Mouse (Mus musculus) CH12.LX (cell line): ENCODE measurements around the gene Tas2r108. TPM values are rescaled to one million over a fixed set of nuclear protein-coding genes. Genes with fewer than 3 reads are reported as not detected.

ENCODE experiments used
- DNase-seq: peaks from one replicate; pipeline ENCODE4 v3.0.0-alpha.2; 2013; ENCODE audit errors: extremely low read depth
- H3K27ac ChIP-seq: 2 replicates; pipeline ENCODE4 v1.5.1; 2012; ENCODE audit warnings: low read depth, mild to moderate bottlenecking, control low read depth, moderate library complexity; ENCODE audit not compliant: insufficient read depth
- H3K27me3 ChIP-seq: replicated peaks from 2 replicates; pipeline ENCODE3; 2012; ENCODE audit warnings: inconsistent platforms
- H3K36me3 ChIP-seq, 2 experiments: replicated peaks in 1 of 2; 2 replicates each; pipeline versions ENCODE3 to v1.6.1; 2012; ENCODE audit warnings: inconsistent platforms in 1 of 2, low read length in 1 of 2, mild to moderate bottlenecking in 1 of 2, mixed read lengths in 1 of 2, moderate library complexity in 1 of 2; ENCODE audit not compliant: control insufficient read depth in 1 of 2, insufficient read depth in 1 of 2
- H3K4me1 ChIP-seq, 2 experiments: 2 replicates each; pipeline ENCODE4 v1.6.1; 2012; ENCODE audit warnings: inconsistent platforms in 1 of 2, moderate library complexity in 1 of 2; ENCODE audit not compliant: insufficient read depth in 2 of 2, control insufficient read depth in 1 of 2
- H3K4me2 ChIP-seq: 2 replicates; pipeline ENCODE4 v1.6.1; 2012; ENCODE audit warnings: low read depth, mild to moderate bottlenecking, control low read depth; ENCODE audit not compliant: poor library complexity, insufficient read depth, severe bottlenecking
- H3K4me3 ChIP-seq, 3 experiments: fragments of 150-350 bp in 1 of 3; sonication (generic) in 1 of 3; replicated peaks in 1 of 3; 2 replicates each; pipeline versions ENCODE3 to v1.5.1; 2011 to 2012; ENCODE audit warnings: low read depth in 2 of 3, low read length in 2 of 3, mild to moderate bottlenecking in 2 of 3, moderate library complexity in 2 of 3, control low read depth in 1 of 3, improper control_type of control experiment in 1 of 3, inconsistent platforms in 1 of 3, mixed read lengths in 1 of 3; ENCODE audit not compliant: poor library complexity in 1 of 3
- H3K79me2 ChIP-seq: replicated peaks from 2 replicates; pipeline ENCODE4 v1.6.1; 2012; ENCODE audit warnings: mild to moderate bottlenecking, moderate library complexity; ENCODE audit not compliant: control insufficient read depth, poor library complexity, insufficient read depth, severe bottlenecking; ENCODE audit errors: extremely low read depth
- H3K9ac ChIP-seq: 2 replicates; pipeline ENCODE4 v1.6.1; 2012; ENCODE audit warnings: low read depth, mild to moderate bottlenecking, control low read depth, moderate library complexity; ENCODE audit not compliant: insufficient read depth
- H3K9me3 ChIP-seq: replicated peaks from 2 replicates; pipeline ENCODE3; 2012; ENCODE audit warnings: low read length, inconsistent platforms, mixed read lengths
- BHLHE40 ChIP-seq: IDR thresholded peaks from 2 replicates; pipeline ENCODE4 v1.6.1; 2011; ENCODE audit warnings: mild to moderate bottlenecking, low read depth, low read length, improper control_type of control experiment
- CHD1 ChIP-seq: IDR thresholded peaks from 2 replicates; pipeline ENCODE4 v1.6.1; 2012; ENCODE audit warnings: low read depth, low read length, improper control_type of control experiment, inconsistent platforms
- CTCF ChIP-seq, 2 experiments: IDR thresholded peaks in 1 of 2; conservative IDR thresholded peaks in 1 of 2; 2 replicates each; pipeline ENCODE4 v1.5.1; 2011 to 2012; ENCODE audit warnings: low read depth in 2 of 2, low read length in 2 of 2, improper control_type of control experiment in 1 of 2, inconsistent platforms in 1 of 2, mild to moderate bottlenecking in 1 of 2, moderate library complexity in 1 of 2
- ELF1 ChIP-seq: IDR thresholded peaks from 2 replicates; pipeline ENCODE4 v1.6.1; 2014; ENCODE audit warnings: low read depth, mild to moderate bottlenecking, inconsistent platforms, low read length, improper control_type of control experiment
- EP300 ChIP-seq: IDR thresholded peaks from 2 replicates; pipeline ENCODE4 v1.6.1; 2011; ENCODE audit warnings: low read length, improper control_type of control experiment
- ETS1 ChIP-seq: conservative IDR thresholded peaks from 2 replicates; pipeline ENCODE4 v1.6.1; 2012; ENCODE audit warnings: low read depth, mild to moderate bottlenecking, inconsistent platforms, low read length, improper control_type of control experiment, moderate library complexity
- GABPA ChIP-seq: IDR thresholded peaks from 2 replicates; pipeline ENCODE4 v1.6.1; 2012; ENCODE audit warnings: low read depth, low read length, improper control_type of control experiment, inconsistent platforms; ENCODE audit not compliant: insufficient replicate concordance
- IRF4 ChIP-seq: IDR thresholded peaks from 2 replicates; pipeline ENCODE4 v1.6.1; 2014; ENCODE audit warnings: low read depth, mild to moderate bottlenecking, inconsistent platforms, low read length, improper control_type of control experiment
- JUND ChIP-seq: conservative IDR thresholded peaks from 2 replicates; pipeline ENCODE4 v1.6.1; 2011; ENCODE audit warnings: low read depth, low read length, improper control_type of control experiment
- KAT2A ChIP-seq: IDR thresholded peaks from 2 replicates; pipeline ENCODE4 v1.6.1; 2012; ENCODE audit warnings: low read length, improper control_type of control experiment, inconsistent platforms; ENCODE audit not compliant: insufficient replicate concordance
- MAX ChIP-seq: IDR thresholded peaks from 2 replicates; pipeline ENCODE4 v1.6.1; 2011; ENCODE audit warnings: low read length, improper control_type of control experiment
- MXI1 ChIP-seq: IDR thresholded peaks from 2 replicates; pipeline ENCODE4 v1.6.1; 2011; ENCODE audit warnings: mild to moderate bottlenecking, low read depth, low read length, improper control_type of control experiment
- MYC ChIP-seq: IDR thresholded peaks from 2 replicates; pipeline ENCODE4 v1.6.1; 2011; ENCODE audit warnings: low read depth, mild to moderate bottlenecking, improper control_type of control experiment, low read length
- NRF1 ChIP-seq: IDR thresholded peaks from 2 replicates; pipeline ENCODE4 v1.6.1; 2014; ENCODE audit warnings: low read depth, mild to moderate bottlenecking, inconsistent platforms, low read length, improper control_type of control experiment, moderate library complexity
- RCOR1 ChIP-seq: conservative IDR thresholded peaks from 2 replicates; pipeline ENCODE4 v1.6.1; 2012; ENCODE audit warnings: low read depth, mild to moderate bottlenecking, inconsistent platforms, low read length, improper control_type of control experiment
- SIN3A ChIP-seq: IDR thresholded peaks from 2 replicates; pipeline ENCODE4 v1.6.1; 2012; ENCODE audit warnings: low read length, improper control_type of control experiment, inconsistent platforms
- SMC3 ChIP-seq: IDR thresholded peaks from 2 replicates; pipeline ENCODE4 v1.6.1; 2011; ENCODE audit warnings: low read depth, low read length, improper control_type of control experiment
- TBP ChIP-seq: conservative IDR thresholded peaks from 2 replicates; pipeline ENCODE4 v1.6.1; 2011; ENCODE audit warnings: low read depth, low read length, improper control_type of control experiment
- USF1 ChIP-seq: IDR thresholded peaks from 2 replicates; pipeline ENCODE4 v1.6.1; 2014; ENCODE audit warnings: low read depth, mild to moderate bottlenecking, inconsistent platforms, low read length, improper control_type of control experiment
- dilution Hi-C: fragments of 300-500 bp; cut with MboI; formaldehyde crosslinking; loops from 2 replicates; pipeline ENCODE4 v1.14.3; 2020; ENCODE audit warnings: low sequenced_read_pairs; ENCODE audit not compliant: extremely low pct_unique_long_range_greater_than_20kb, extremely low pct_ligation_motif_present
- in situ Hi-C: fragments of 300-500 bp; cut with MboI; formaldehyde crosslinking; loops from 3 replicates; pipeline ENCODE4 v1.14.3; 2019; ENCODE audit warnings: low sequenced_read_pairs, low pct_ligation_motif_present, low pct_unique_long_range_greater_than_20kb, mixed read lengths
- polyA plus RNA-seq: library from polyadenylated mRNA; unstranded; fragments of >175 nt; gene quantifications from 2 replicates; pipeline ENCODE4 v1.2.1, GENCODE M21; 2012; ENCODE audit warnings: low read depth; ENCODE audit not compliant: insufficient read length
- total RNA-seq, 2 experiments: library from RNA; depleted of rRNA; stranded (reverse); fragments of 300-350 nt in 1 of 2; fragments of >200 nt in 1 of 2; gene quantifications; 2 replicates each; pipeline ENCODE4 v1.2.3; 2012 to 2014

Gene Tas2r108
- total and polyA plus RNA-seq, 3 experiments: not detected

DNA sequence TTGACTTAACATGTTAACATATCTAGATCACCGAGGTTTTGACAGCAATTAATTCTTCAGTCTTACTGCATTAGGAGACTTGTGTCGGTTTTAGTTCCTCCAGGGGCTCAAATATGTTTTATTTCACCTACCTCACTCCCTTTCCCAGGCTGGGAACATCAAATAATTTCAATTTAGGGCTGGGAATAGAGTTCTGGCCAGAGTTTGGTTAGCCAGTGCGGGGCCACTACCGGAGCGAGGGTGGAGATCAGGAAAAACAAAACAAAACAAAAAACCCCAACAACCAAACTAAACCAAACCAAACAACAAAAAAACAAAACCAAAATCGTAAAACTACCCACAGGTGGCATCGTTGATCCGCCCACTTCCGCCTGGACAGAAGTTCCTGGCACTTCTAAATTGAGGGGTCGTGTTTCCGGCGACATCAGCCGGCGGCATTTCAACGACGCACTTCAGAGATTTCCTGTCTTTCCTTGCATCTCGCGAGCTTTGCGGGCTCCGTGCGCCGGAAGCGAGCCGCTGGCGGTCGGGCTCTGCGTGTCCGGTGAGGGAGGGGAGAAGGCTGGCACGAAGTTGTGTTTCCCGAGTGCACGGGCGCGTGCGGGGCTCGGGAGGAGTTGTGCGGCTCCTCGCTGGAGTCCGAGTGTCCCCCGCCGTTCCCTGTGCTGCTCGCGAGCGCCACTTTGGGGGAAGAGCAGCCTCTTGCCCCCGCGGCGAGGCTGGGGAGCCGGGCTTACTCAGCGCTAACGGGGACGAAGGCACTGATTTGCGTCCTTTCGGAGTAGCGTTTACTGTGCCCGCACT is 22.2 kb upstream of the Tas2r108 start, which contains the start of gene Ssbp1 (continued):
- TF ChIP-seq USF1 (no peak), TBP (0 out of 2 replicates have a peak, but pooled peaks have one; percentile 11), GABPA (no peak; the same call in 1 of the 2 replicates), SIN3A (peak; percentile 93), NRF1 (0 out of 2 replicates have a peak, but pooled peaks have one; percentile 31), ELF1 (peak; percentile 95), KAT2A (peak; percentile 92), CHD1 (no peak), IRF4 (peak; percentile 85), JUND (peak; percentile 58; the same call in 1 of the 2 replicates)

DNA sequence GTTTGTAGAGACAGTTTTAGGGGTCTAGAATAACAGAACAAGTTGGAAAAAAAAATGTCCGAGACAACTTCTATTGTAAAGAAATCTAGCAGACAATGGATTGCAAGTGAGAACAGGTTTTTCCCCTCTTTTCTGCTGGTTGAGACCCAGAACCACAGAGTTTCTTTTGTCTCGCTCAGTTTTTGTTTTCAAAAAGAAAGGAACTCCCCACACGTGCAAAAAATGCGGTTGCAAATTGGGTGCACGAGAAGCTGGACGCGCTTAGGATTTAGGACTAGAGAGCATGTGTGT is 21.7 kb upstream of the Tas2r108 start:
- H3K27me3 ChIP-seq: no peaks in the 10 kb centered on the region
- no peak for DNase-seq
- H3K36me3 ChIP-seq: peaks cover 28 to 34% of the 10 kb centered on the region in 2 experiments
- peaks cover 4% of the 10 kb centered on the region for H3K9me3 ChIP-seq
- dilution Hi-C loops: no loop called here
- in situ Hi-C loops: no loop called here
- peak overlapping the region; percentile 74 to 96 (median 85) for H3K4me3 ChIP-seq
- H3K27ac ChIP-seq: peak overlapping the region; percentile 87
- TF ChIP-seq MYC (peak; percentile 40; the same call in 1 of the 2 replicates), SMC3 (no peak), MXI1 (no peak), KAT2A (no peak), BHLHE40 (peak; percentile 62), JUND (no peak)
- peak overlapping the region; percentile 96 for H3K9ac ChIP-seq
- peaks cover 0 to 42% of the 10 kb centered on the region in 2 experiments; a peak in 2 of 4 replicates for H3K4me1 ChIP-seq
- H3K4me2 ChIP-seq: peak overlapping the region; percentile 83
- peaks cover 16% of the 10 kb centered on the region for H3K79me2 ChIP-seq

DNA sequence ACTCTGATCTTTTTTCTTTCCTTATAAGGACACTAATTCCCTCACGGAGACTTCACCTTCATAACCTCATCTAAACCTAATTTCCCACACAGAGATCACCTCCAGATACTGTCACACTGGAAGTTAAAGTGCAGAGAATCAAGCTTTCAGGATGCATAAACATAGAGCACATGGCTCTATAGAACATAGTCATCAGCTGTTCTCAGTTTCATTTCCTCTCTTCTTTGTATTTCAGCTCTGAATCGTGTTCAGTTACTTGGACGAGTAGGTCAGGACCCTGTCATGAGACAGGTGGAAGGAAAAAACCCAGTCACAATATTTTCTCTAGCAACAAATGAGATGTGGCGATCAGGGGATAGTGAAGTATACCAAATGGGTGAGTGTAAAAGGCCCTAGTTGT is 17.2 kb upstream of the Tas2r108 start:
- H3K4me3 ChIP-seq: no peak overlapping the region
- no peak overlapping the region for H3K4me2 ChIP-seq
- no peaks in the 10 kb centered on the region for H3K27me3 ChIP-seq
- TF ChIP-seq EP300 (peak; percentile 34; the same call in 1 of the 2 replicates), MYC (peak; percentile 94), CTCF (conservative IDR thresholded peaks at IDR 0.05 in 1 of 2, IDR thresholded peaks at IDR 0.05 in 1 of 2; ENCODE audit: low read depth in 2 of 2, low read length in 2 of 2) (no peak), SIN3A (peak; percentile 98), MXI1 (peak; percentile 64; the same call in 1 of the 2 replicates), USF1 (no peak), RCOR1 (no peak), IRF4 (peak; percentile 68; the same call in 1 of the 2 replicates), MAX (peak; percentile 88), ETS1 (peak; percentile 82)
- TF ChIP-seq, all 38 proteins: peak for 7
- Histone ChIP-seq H3K9me3 (peaks cover 4% of the 10 kb centered on the region), H3K79me2 (peaks cover 16% of the 10 kb centered on the region), H3K27ac (no peak overlapping the region), H3K9ac (no peak overlapping the region), H3K36me3 (peaks cover 49 to 61% of the 10 kb centered on the region in 2 experiments), H3K4me1 (peaks cover 0 to 40% of the 10 kb centered on the region in 2 experiments; a peak in 2 of 4 replicates)
- dilution Hi-C loops (no loop called here), in situ Hi-C loops (no loop called here)
- peak; percentile 35 for DNase-seq
